Mouse (Mus musculus) A20 (cell line): ENCODE results near the gene Ldhb.

Source experiments
- DNase-seq: peaks from one replicate; pipeline ENCODE4 v3.0.0-alpha.2; 2011; ENCODE audit warnings: low read depth, low spot score

Gene Ldhb

DNA sequence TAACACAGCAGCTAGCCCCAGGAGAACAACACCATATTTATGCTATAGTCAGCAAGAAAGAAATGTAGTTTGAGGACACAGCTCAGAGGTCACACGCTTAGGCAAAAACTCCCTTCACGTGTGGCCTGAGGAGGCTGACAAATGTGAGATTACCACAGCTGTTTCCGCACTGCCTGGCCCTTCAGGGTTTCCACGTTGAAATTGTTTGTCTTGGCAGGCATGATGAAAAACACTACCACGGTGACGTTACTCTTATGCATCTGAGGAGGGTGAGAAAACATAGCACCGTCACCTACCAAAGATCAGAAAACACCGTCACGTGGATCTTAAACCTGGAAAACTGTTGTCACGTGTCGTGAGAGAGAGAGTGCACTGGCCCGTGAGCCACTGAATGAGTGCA lies 56.4 kb downstream of the Ldhb start:
- no peak for DNase-seq
